In genomic region chrX:143335846-143336245, GRCm38 (mm10) we compare ENCODE assay signal across 24 mouse cellular contexts. TPM values are rescaled to one million over a fixed set of nuclear protein-coding genes. Genes with fewer than 3 reads are reported as not detected.
DNase-seq lines count a peak whose midpoint lies in the region; ATAC-seq and TF ChIP-seq lines count a peak whose summit lies in the region.
"Had no signal": no experiment of that assay in that cellular context is flagged by ENCODE, and none has a peak within 500 bp of the region (broad histone marks: within the 10 kb centered on the region; RNA-seq: fewer than 3 reads in every experiment).

No protein-coding gene starts in this region.

- no peak for DNase-seq in heart, adult 2 months
- DNase-seq in lung, embryonic 14.5 days, result peak; percentile 74
- DNase-seq in lung, postnatal 25 days (ENCODE audit: low spot score), result no peak
- DNase-seq in lung, postnatal 4 days, result peak; percentile 12 to 25
- DNase-seq in adrenal gland, postnatal 14 days, result no peak
- DNase-seq: B cell, adult 2 months; cerebellum, adult 11-12 months; cerebellum, postnatal 10 days; gastrocnemius, adult 2 months; kidney, adult 9 months; layer of hippocampus, postnatal 36 days; liver, embryonic 13.5 days had no signal

- TF ChIP-seq CTCF in heart, adult 2 months (IDR thresholded peaks at IDR 0.05), result no peak
- TF ChIP-seq CTCF in lung, embryonic 14.5 days (IDR thresholded peaks at IDR 0.05; ENCODE audit: low read depth), result no peak

- H3K27ac ChIP-seq in heart, embryonic 13.5 days (replicated peaks), result no peak overlapping the region
- H3K27ac ChIP-seq in heart, adult 2 months, result no peak overlapping the region
- no peak overlapping the region for H3K27ac ChIP-seq in lung, embryonic 14.5 days (ENCODE audit: low read depth)
- no peak overlapping the region for H3K27ac ChIP-seq in lung, embryonic 15.5 days
- H3K27ac ChIP-seq: embryonic facial prominence, embryonic 13.5 days; forebrain, embryonic 12.5 days; gastrocnemius, adult 2 months; hindbrain, embryonic 10.5 days; intestine, embryonic 15.5 days; liver, embryonic 13.5 days had no signal

- H3K36me3 ChIP-seq in heart, embryonic 13.5 days, result no peaks in the 10 kb centered on the region
- no peaks in the 10 kb centered on the region for H3K36me3 ChIP-seq in heart, adult 2 months (ENCODE audit: control insufficient read depth, insufficient read depth, low read length)
- no peaks in the 10 kb centered on the region for H3K36me3 ChIP-seq in lung, embryonic 14.5 days (ENCODE audit: insufficient read depth)
- no peaks in the 10 kb centered on the region for H3K36me3 ChIP-seq in lung, embryonic 15.5 days
- H3K36me3 ChIP-seq: embryonic facial prominence, embryonic 13.5 days; forebrain, embryonic 12.5 days; G1E; hindbrain, embryonic 10.5 days; intestine, embryonic 15.5 days; liver, embryonic 13.5 days had no signal

- peaks cover 60% of the 10 kb centered on the region for H3K27me3 ChIP-seq in heart, embryonic 13.5 days (replicated peaks)
- H3K27me3 ChIP-seq in heart, adult 2 months (ENCODE audit: control insufficient read depth, insufficient read depth, low read length), result no peaks in the 10 kb centered on the region
- 0 out of 2 replicates have a peak, but pooled peaks cover 3% of the 10 kb centered on the region for H3K27me3 ChIP-seq in lung, embryonic 14.5 days (ENCODE audit: insufficient read depth, low read length)
- H3K27me3 ChIP-seq in lung, embryonic 15.5 days, result peaks cover 4% of the 10 kb centered on the region
- H3K27me3 ChIP-seq: CH12.LX; intestine, embryonic 15.5 days; liver, embryonic 13.5 days had no signal

- H3K4me2 ChIP-seq in heart, embryonic 13.5 days, result peak overlapping the region; percentile 24; the same call in 1 of the 2 replicates
- no peak overlapping the region for H3K4me2 ChIP-seq in lung, embryonic 14.5 days
- no peak overlapping the region for H3K4me2 ChIP-seq in lung, embryonic 15.5 days
- H3K4me2 ChIP-seq: embryonic facial prominence, embryonic 13.5 days; forebrain, embryonic 12.5 days; intestine, embryonic 15.5 days; liver, embryonic 13.5 days; midbrain, embryonic 11.5 days had no signal

- peaks cover 11% of the 10 kb centered on the region; the same call in 1 of the 2 replicates for H3K4me1 ChIP-seq in heart, embryonic 13.5 days
- no peaks in the 10 kb centered on the region for H3K4me1 ChIP-seq in heart, adult 2 months (ENCODE audit: control insufficient read depth, insufficient read depth, low read length)
- H3K4me1 ChIP-seq in lung, embryonic 14.5 days (ENCODE audit: insufficient read depth), result no peaks in the 10 kb centered on the region
- no peaks in the 10 kb centered on the region for H3K4me1 ChIP-seq in lung, embryonic 15.5 days
- H3K4me1 ChIP-seq: embryonic facial prominence, embryonic 13.5 days; forebrain, embryonic 12.5 days; hindbrain, embryonic 10.5 days; intestine, embryonic 15.5 days; liver, embryonic 13.5 days had no signal

- H3K9me3 ChIP-seq in heart, embryonic 13.5 days, result no peaks in the 10 kb centered on the region
- no peaks in the 10 kb centered on the region for H3K9me3 ChIP-seq in lung, embryonic 14.5 days (ENCODE audit: low read depth, low read length)
- no peaks in the 10 kb centered on the region for H3K9me3 ChIP-seq in lung, embryonic 15.5 days
- H3K9me3 ChIP-seq: embryonic facial prominence, embryonic 13.5 days; forebrain, embryonic 12.5 days; G1E; hindbrain, embryonic 10.5 days; intestine, embryonic 15.5 days; liver, embryonic 13.5 days had no signal

- no peak overlapping the region for H3K9ac ChIP-seq in heart, embryonic 13.5 days
- H3K9ac ChIP-seq in heart, adult 2 months (ENCODE audit: low read depth, low read length), result no peak overlapping the region
- H3K9ac ChIP-seq in lung, embryonic 14.5 days, result no peak overlapping the region
- no peak overlapping the region for H3K9ac ChIP-seq in lung, embryonic 15.5 days
- H3K9ac ChIP-seq: embryonic facial prominence, embryonic 13.5 days; forebrain, embryonic 12.5 days; intestine, embryonic 15.5 days; liver, embryonic 13.5 days had no signal

- TF ChIP-seq POLR2A in heart, adult 2 months (IDR thresholded peaks at IDR 0.05; ENCODE audit: insufficient read depth, low read depth, low read length), result no peak

- H3K4me3 ChIP-seq in heart, embryonic 13.5 days, result no peak overlapping the region
- H3K4me3 ChIP-seq in heart, adult 2 months, result no peak overlapping the region
- H3K4me3 ChIP-seq in lung, embryonic 14.5 days (ENCODE audit: low read depth, low read length), result no peak overlapping the region
- H3K4me3 ChIP-seq in lung, embryonic 15.5 days, result no peak overlapping the region
- H3K4me3 ChIP-seq: embryonic facial prominence, embryonic 13.5 days; erythroblast, embryonic 14.5 days; forebrain, embryonic 12.5 days; gastrocnemius, adult 2 months; hindbrain, embryonic 10.5 days; intestine, embryonic 15.5 days; liver, embryonic 13.5 days had no signal

- TF ChIP-seq EP300 in heart, adult 2 months (IDR thresholded peaks at IDR 0.05; ENCODE audit: insufficient read depth, low read depth, low read length), result no peak

- ATAC-seq in heart, embryonic 13.5 days (ENCODE audit: extremely low read depth, insufficient number of reproducible peaks, low FRiP score, low TSS enrichment), result peak; percentile 58; the same call in 1 of the 2 replicates
- peak; percentile 96 for ATAC-seq in lung, embryonic 14.5 days (ENCODE audit: insufficient read depth)
- ATAC-seq in lung, embryonic 15.5 days (ENCODE audit: borderline replicate concordance, extremely low read depth, low FRiP score, low TSS enrichment), result peak; percentile 74; the same call in 1 of the 2 replicates
- ATAC-seq: hindbrain, embryonic 16.5 days; intestine, embryonic 15.5 days had no signal

- no peaks in the 10 kb centered on the region for H3K79me2 ChIP-seq in heart, adult 2 months (replicated peaks; ENCODE audit: control insufficient read depth, insufficient read depth, low read length)

- intact Hi-C loops in heart, adult 2 months (cut with DNase I), result no loop called here

- WGBS in heart, embryonic 13.5 days, result 20% methylated on average over 5 of the region's 5 CpGs
- 36% methylated on average over 5 of the region's 5 CpGs for WGBS in heart, adult 2 months
- 23% methylated on average over 5 of the region's 5 CpGs for WGBS in lung, embryonic 14.5 days
- 18% methylated on average over 5 of the region's 5 CpGs for WGBS in lung, embryonic 15.5 days

RNA-seq across cellular contexts. Expression of gene Chrdl1, which starts 58.2 kb away (rescaled TPM):
- 1.5 TPM in 2 replicates for polyA plus RNA-seq in heart, embryonic 13.5 days (2015; fragmentation: Nextera tagmentation; extraction: Ambion mirVana)
- total RNA-seq in heart, adult 2 months (2021), result 1 to 10 TPM; 1.6 to 2.0 TPM
- polyA plus RNA-seq in heart, adult 2 months (2012; rRNA removed), result 1.7 and 2.2 TPM in 2 replicates
- 2.2 and 3.4 TPM in 2 replicates for polyA plus RNA-seq in lung, embryonic 14.5 days (2014; fragmentation: Nextera tagmentation; extraction: Ambion mirVana)
- polyA plus RNA-seq in lung, embryonic 15.5 days (2015; fragmentation: Nextera tagmentation; extraction: Ambion mirVana), result 2.5 and 3.3 TPM in 2 replicates
- total RNA-seq in adrenal gland, postnatal 14 days (2021), result 2.0 and 4.4 TPM in 2 replicates
- total RNA-seq: neutrophil, adult 5-6 weeks had no signal
- polyA plus RNA-seq: erythroblast, embryonic 14.5 days; G1E had no signal

Comparison
In these comparisons a context has a peak if more than half of its experiments do, and no peak if none do; other contexts are left out.
1. DNase-seq: peak in lung, embryonic 14.5 days (single experiment) and lung, postnatal 4 days (2 of 2); none in heart, adult 2 months (0 of 2), lung, postnatal 25 days (single experiment) and adrenal gland, postnatal 14 days (single experiment).
2. Peak in every context shown above with its lines, with median percentiles within 50 percentile points of each other: ATAC-seq.